Mouse (Mus musculus) lung, adult 2 months (tissue): ENCODE data around the gene Gm20388.
A peak's percentile ranks its signal among the peaks of the same experiment; 100 is the strongest.

Source experiments
- CTCF ChIP-seq: fragments of 200-500 bp; IDR thresholded peaks from 2 replicates; pipeline ENCODE4 v1.5.1; 2011; ENCODE audit warnings: mild to moderate bottlenecking, low read length, control low read depth; ENCODE audit not compliant: insufficient read depth
- POLR2A ChIP-seq: fragments of 200-500 bp; IDR thresholded peaks from 2 replicates; pipeline ENCODE4 v1.6.1; 2011; ENCODE audit warnings: low read depth, mild to moderate bottlenecking, control low read depth, low read length, borderline replicate concordance; ENCODE audit errors: extremely low read depth

- 0 out of 2 replicates have a peak, but pooled peaks have one; percentile 9 for TF ChIP-seq CTCF
- no peak for TF ChIP-seq POLR2A
Measured at GRCm38 (mm10) chr8:121935341-121936294, 2025.0 kb downstream of the Gm20388 start.
